In the genomic region with DNA sequence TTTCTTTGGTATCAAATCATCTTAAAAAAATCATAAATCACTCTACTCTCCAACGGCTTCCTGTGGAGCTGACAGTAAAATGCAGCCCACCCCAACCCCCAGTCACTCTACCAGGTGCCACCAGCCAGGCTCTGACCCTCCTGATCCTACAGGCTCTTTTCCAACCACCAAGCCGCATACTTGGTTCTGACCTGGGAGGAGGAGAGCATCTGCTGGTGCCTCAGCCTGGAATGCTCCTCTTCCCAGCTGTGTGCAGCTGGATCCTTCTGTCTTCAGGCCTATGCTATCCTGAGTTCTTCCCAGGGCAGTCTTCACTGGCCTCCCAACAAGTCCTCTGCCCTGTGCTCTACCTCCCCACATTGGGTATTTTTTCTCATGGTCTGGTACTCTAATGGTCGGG, we compare ENCODE assay signal across 10 mouse cellular contexts. TPM values are rescaled to one million over a fixed set of nuclear protein-coding genes. Genes with fewer than 3 reads are reported as not detected.
A peak's percentile ranks its signal among the peaks of the same experiment; 100 is the strongest.
DNase-seq lines count a peak whose midpoint lies in the region; ATAC-seq and TF ChIP-seq lines count a peak whose summit lies in the region.
"Had no signal": no experiment of that assay in that cellular context is flagged by ENCODE, and none has a peak within 500 bp of the region (broad histone marks: within the 10 kb centered on the region; RNA-seq: fewer than 3 reads in every experiment).

No protein-coding gene starts in this region.

- H3K4me2 ChIP-seq in heart, postnatal 0 days (ENCODE audit: low read depth, low read length): peak overlapping the region; percentile 98; the same call in 1 of the 2 replicates
- peak overlapping the region; percentile 79; the same call in 1 of the 2 replicates for H3K4me2 ChIP-seq in intestine, postnatal 0 days (replicated peaks; ENCODE audit: low read depth)
- peak overlapping the region; percentile 99 for H3K4me2 ChIP-seq in midbrain, embryonic 13.5 days (replicated peaks)
- H3K4me2 ChIP-seq: limb, embryonic 13.5 days; lung, embryonic 15.5 days had no signal

- ATAC-seq in heart, postnatal 0 days (ENCODE audit: insufficient read depth, low read depth): no peak
- ATAC-seq in intestine, postnatal 0 days: no peak
- ATAC-seq in midbrain, embryonic 13.5 days: no peak

- H3K27ac ChIP-seq in layer of hippocampus, adult 2 months: peak overlapping the region; percentile 11; the same call in 1 of the 2 replicates
- 0 out of 2 replicates have a peak overlapping the region, but pooled peaks have one; percentile 2 for H3K27ac ChIP-seq in heart, postnatal 0 days (ENCODE audit: low read depth)
- H3K27ac ChIP-seq in intestine, postnatal 0 days (ENCODE audit: low read depth, low read length): no peak overlapping the region
- H3K27ac ChIP-seq in midbrain, embryonic 13.5 days: no peak overlapping the region
- H3K27ac ChIP-seq: limb, embryonic 13.5 days; lung, embryonic 15.5 days had no signal

- no peak for TF ChIP-seq EP300 in heart, postnatal 0 days (IDR thresholded peaks at IDR 0.05; ENCODE audit: low read depth)

- H3K36me3 ChIP-seq in heart, postnatal 0 days (replicated peaks; ENCODE audit: control insufficient read depth, insufficient read depth, low read length): no peaks in the 10 kb centered on the region
- H3K36me3 ChIP-seq in intestine, postnatal 0 days (ENCODE audit: control insufficient read depth, insufficient read depth): no peaks in the 10 kb centered on the region
- H3K36me3 ChIP-seq in midbrain, embryonic 13.5 days: no peaks in the 10 kb centered on the region
- H3K36me3 ChIP-seq: limb, embryonic 13.5 days; lung, embryonic 15.5 days had no signal

- peaks cover 10% of the 10 kb centered on the region; the same call in 1 of the 2 replicates for H3K27me3 ChIP-seq in heart, postnatal 0 days (ENCODE audit: control insufficient read depth, insufficient read depth, low read length)
- H3K27me3 ChIP-seq in intestine, postnatal 0 days (replicated peaks; ENCODE audit: control insufficient read depth, insufficient read depth, low read length): no peaks in the 10 kb centered on the region
- no peaks in the 10 kb centered on the region for H3K27me3 ChIP-seq in midbrain, embryonic 13.5 days
- H3K27me3 ChIP-seq: lung, embryonic 15.5 days had no signal

- WGBS in heart, postnatal 0 days: 65% methylated on average over 3 of the region's 3 CpGs
- 64% methylated on average over 3 of the region's 3 CpGs for WGBS in intestine, postnatal 0 days
- 62% methylated on average over 3 of the region's 3 CpGs for WGBS in midbrain, embryonic 13.5 days

- H3K4me1 ChIP-seq in heart, postnatal 0 days (ENCODE audit: control insufficient read depth, insufficient read depth): peaks cover 18% of the 10 kb centered on the region; the same call in 1 of the 2 replicates
- H3K4me1 ChIP-seq in intestine, postnatal 0 days (replicated peaks; ENCODE audit: control insufficient read depth, insufficient read depth, low read length): peaks cover 28% of the 10 kb centered on the region
- peaks cover 63% of the 10 kb centered on the region for H3K4me1 ChIP-seq in midbrain, embryonic 13.5 days (replicated peaks)

- H3K9me3 ChIP-seq in heart, postnatal 0 days (replicated peaks; ENCODE audit: control insufficient read depth, low read length): no peaks in the 10 kb centered on the region
- no peaks in the 10 kb centered on the region for H3K9me3 ChIP-seq in intestine, postnatal 0 days (ENCODE audit: control insufficient read depth)
- H3K9me3 ChIP-seq in midbrain, embryonic 13.5 days: no peaks in the 10 kb centered on the region
- H3K9me3 ChIP-seq: limb, embryonic 13.5 days; lung, embryonic 15.5 days had no signal

- no peak overlapping the region for H3K9ac ChIP-seq in heart, postnatal 0 days (replicated peaks; ENCODE audit: low read depth, low read length)
- H3K9ac ChIP-seq in intestine, postnatal 0 days (ENCODE audit: low read depth, low read length): no peak overlapping the region
- H3K9ac ChIP-seq in midbrain, embryonic 13.5 days (replicated peaks): no peak overlapping the region
- H3K9ac ChIP-seq: limb, embryonic 13.5 days; lung, embryonic 15.5 days had no signal

- no peak for TF ChIP-seq CTCF in layer of hippocampus, adult 2 months (conservative IDR thresholded peaks at IDR 0.05)
- TF ChIP-seq CTCF in heart, postnatal 0 days (IDR thresholded peaks at IDR 0.05; ENCODE audit: low read depth): no peak
- no peak for TF ChIP-seq CTCF in intestine, postnatal 0 days (IDR thresholded peaks at IDR 0.05; ENCODE audit: low read depth)

- DNase-seq in layer of hippocampus, adult 2 months (ENCODE audit: low spot score in 2 of 2): no peak
- DNase-seq in layer of hippocampus, adult 18-20 months (ENCODE audit: low spot score in 2 of 2): no peak
- DNase-seq in heart, postnatal 0 days (ENCODE audit: low spot score): no peak
- no peak for DNase-seq in cerebellum, postnatal 4 days (ENCODE audit: low spot score in 2 of 2)
- DNase-seq in spleen, adult 12 weeks (ENCODE audit: low spot score): no peak
- DNase-seq: cerebellum, postnatal 10 days had no signal

- no peak overlapping the region for H3K4me3 ChIP-seq in layer of hippocampus, adult 2 months
- H3K4me3 ChIP-seq in heart, postnatal 0 days (ENCODE audit: low read depth, low read length): no peak overlapping the region
- no peak overlapping the region for H3K4me3 ChIP-seq in intestine, postnatal 0 days (ENCODE audit: low read depth, low read length)
- 0 out of 2 replicates have a peak overlapping the region, but pooled peaks have one; percentile 87 for H3K4me3 ChIP-seq in midbrain, embryonic 13.5 days (replicated peaks)
- H3K4me3 ChIP-seq: limb, embryonic 13.5 days; lung, embryonic 15.5 days had no signal

RNA-seq across cellular contexts. Expression of a gene that starts 3.7 kb away (rescaled TPM):
- total RNA-seq in layer of hippocampus, adult 2 months (2021): 1 to 10 TPM; 6.3 to 9.4 TPM
- total RNA-seq in layer of hippocampus, adult 18-20 months (2021): 1 to 10 TPM; 7.4 to 7.9 TPM
- total RNA-seq in heart, postnatal 0 days (2014; rRNA removed; ENCODE audit: low replicate concordance): 8.5 and 17.9 TPM in 2 replicates
- polyA plus RNA-seq in heart, postnatal 0 days (2015; fragmentation: Nextera tagmentation; extraction: Ambion mirVana): 3.0 and 3.3 TPM in 2 replicates
- 12.3 and 12.6 TPM in 2 replicates for polyA plus RNA-seq in intestine, postnatal 0 days (2015; fragmentation: Nextera tagmentation; extraction: Ambion mirVana)
- polyA plus RNA-seq in midbrain, embryonic 13.5 days (2015; fragmentation: Nextera tagmentation; extraction: Ambion mirVana): 12.5 and 13.9 TPM in 2 replicates

RNA-seq across cellular contexts. Expression of a gene that starts 57.1 kb away (rescaled TPM):
- 1 to 10 TPM; 1.1 to 1.6 TPM for total RNA-seq in layer of hippocampus, adult 2 months (2021)
- 1 to 10 TPM; 1.0 to 2.1 TPM for total RNA-seq in layer of hippocampus, adult 18-20 months (2021)
- 0.31 and 1.3 TPM in 2 replicates for total RNA-seq in heart, postnatal 0 days (2014; rRNA removed; ENCODE audit: low replicate concordance)
- 0.41 and 0.97 TPM in 2 replicates for polyA plus RNA-seq in heart, postnatal 0 days (2015; fragmentation: Nextera tagmentation; extraction: Ambion mirVana)
- polyA plus RNA-seq in intestine, postnatal 0 days (2015; fragmentation: Nextera tagmentation; extraction: Ambion mirVana): 6.0 and 6.2 TPM in 2 replicates
- 7.3 and 7.6 TPM in 2 replicates for polyA plus RNA-seq in midbrain, embryonic 13.5 days (2015; fragmentation: Nextera tagmentation; extraction: Ambion mirVana)

Comparison
In these comparisons a context has a peak if more than half of its experiments do, and no peak if none do; other contexts are left out.
1. H3K27ac ChIP-seq: peak in layer of hippocampus, adult 2 months (single experiment) and heart, postnatal 0 days (single experiment); none in intestine, postnatal 0 days (single experiment) and midbrain, embryonic 13.5 days (single experiment).
2. Peak in every context shown above with its lines, with median percentiles within 50 percentile points of each other: H3K4me2 ChIP-seq.